In genomic region chr12:66524973-66525372, GRCm38 (mm10) we compare ENCODE assay signal across 25 mouse cellular contexts.
A peak's percentile ranks its signal among the peaks of the same experiment; 100 is the strongest.
DNase-seq lines count a peak whose midpoint lies in the region; ATAC-seq and TF ChIP-seq lines count a peak whose summit lies in the region.
"Had no signal": no experiment of that assay in that cellular context is flagged by ENCODE, and none has a peak within 500 bp of the region (broad histone marks: within the 10 kb centered on the region; RNA-seq: fewer than 3 reads in every experiment).

No protein-coding gene starts in this region.

- H3K9ac ChIP-seq in forebrain, embryonic 12.5 days: no peak overlapping the region
- no peak overlapping the region for H3K9ac ChIP-seq in forebrain, embryonic 14.5 days (ENCODE audit: low read length)
- H3K9ac ChIP-seq in midbrain, embryonic 11.5 days (ENCODE audit: low read length): no peak overlapping the region
- no peak overlapping the region for H3K9ac ChIP-seq in midbrain, embryonic 16.5 days (ENCODE audit: low read depth, low read length)
- no peak overlapping the region for H3K9ac ChIP-seq in midbrain, postnatal 0 days (replicated peaks; ENCODE audit: low read length, poor library complexity, severe bottlenecking)
- H3K9ac ChIP-seq in midbrain, embryonic 13.5 days (replicated peaks): no peak overlapping the region
- H3K9ac ChIP-seq: embryonic facial prominence, embryonic 12.5 days; embryonic facial prominence, embryonic 15.5 days; heart, embryonic 13.5 days; hindbrain, embryonic 12.5 days had no signal

- H3K27me3 ChIP-seq in forebrain, embryonic 12.5 days: no peaks in the 10 kb centered on the region
- H3K27me3 ChIP-seq in forebrain, embryonic 14.5 days (replicated peaks; ENCODE audit: control insufficient read depth, insufficient read depth, low read length): no peaks in the 10 kb centered on the region
- H3K27me3 ChIP-seq in midbrain, embryonic 11.5 days (ENCODE audit: control insufficient read depth, insufficient read depth, low read length): no peaks in the 10 kb centered on the region
- no peaks in the 10 kb centered on the region for H3K27me3 ChIP-seq in midbrain, embryonic 16.5 days (ENCODE audit: control insufficient read depth, insufficient read depth, low read depth, low read length)
- H3K27me3 ChIP-seq in midbrain, postnatal 0 days (ENCODE audit: insufficient read depth, low read length): no peaks in the 10 kb centered on the region
- no peaks in the 10 kb centered on the region for H3K27me3 ChIP-seq in midbrain, embryonic 13.5 days
- H3K27me3 ChIP-seq: embryonic facial prominence, embryonic 12.5 days; embryonic facial prominence, embryonic 15.5 days; heart, embryonic 13.5 days; hindbrain, embryonic 12.5 days had no signal

- H3K4me1 ChIP-seq in forebrain, embryonic 12.5 days: no peaks in the 10 kb centered on the region
- H3K4me1 ChIP-seq in forebrain, embryonic 14.5 days (ENCODE audit: control insufficient read depth, insufficient read depth, low read length): no peaks in the 10 kb centered on the region
- no peaks in the 10 kb centered on the region for H3K4me1 ChIP-seq in midbrain, embryonic 11.5 days (ENCODE audit: control insufficient read depth, insufficient read depth, low read length)
- no peaks in the 10 kb centered on the region for H3K4me1 ChIP-seq in midbrain, embryonic 16.5 days (ENCODE audit: control insufficient read depth, insufficient read depth, low read length)
- H3K4me1 ChIP-seq in midbrain, postnatal 0 days (ENCODE audit: insufficient read depth, low read length): no peaks in the 10 kb centered on the region
- H3K4me1 ChIP-seq in midbrain, embryonic 13.5 days (replicated peaks): no peaks in the 10 kb centered on the region
- H3K4me1 ChIP-seq: embryonic facial prominence, embryonic 12.5 days; embryonic facial prominence, embryonic 15.5 days; heart, embryonic 10.5 days; heart, embryonic 13.5 days; hindbrain, embryonic 12.5 days had no signal

- no peak for TF ChIP-seq CTCF in midbrain, postnatal 0 days (IDR thresholded peaks at IDR 0.05)

- H3K4me2 ChIP-seq in forebrain, embryonic 12.5 days: no peak overlapping the region
- no peak overlapping the region for H3K4me2 ChIP-seq in forebrain, embryonic 14.5 days (ENCODE audit: low read length)
- H3K4me2 ChIP-seq in midbrain, embryonic 11.5 days: no peak overlapping the region
- no peak overlapping the region for H3K4me2 ChIP-seq in midbrain, embryonic 16.5 days (ENCODE audit: low read length)
- no peak overlapping the region for H3K4me2 ChIP-seq in midbrain, postnatal 0 days (ENCODE audit: low read depth, low read length, poor library complexity, severe bottlenecking)
- no peak overlapping the region for H3K4me2 ChIP-seq in midbrain, embryonic 13.5 days (replicated peaks)
- H3K4me2 ChIP-seq: embryonic facial prominence, embryonic 12.5 days; embryonic facial prominence, embryonic 15.5 days; heart, embryonic 13.5 days; hindbrain, embryonic 12.5 days had no signal

- no peak overlapping the region for H3K27ac ChIP-seq in forebrain, embryonic 12.5 days
- no peak overlapping the region for H3K27ac ChIP-seq in forebrain, embryonic 14.5 days (ENCODE audit: low read depth, low read length)
- no peak overlapping the region for H3K27ac ChIP-seq in midbrain, embryonic 11.5 days (ENCODE audit: low read depth, low read length)
- H3K27ac ChIP-seq in midbrain, embryonic 16.5 days (ENCODE audit: low read length): no peak overlapping the region
- H3K27ac ChIP-seq in midbrain, postnatal 0 days (ENCODE audit: low read depth, low read length): no peak overlapping the region
- H3K27ac ChIP-seq in midbrain, embryonic 13.5 days: no peak overlapping the region
- H3K27ac ChIP-seq: embryonic facial prominence, embryonic 12.5 days; embryonic facial prominence, embryonic 15.5 days; heart, adult 2 months; heart, embryonic 10.5 days; heart, embryonic 13.5 days; hindbrain, embryonic 12.5 days had no signal

- H3K36me3 ChIP-seq in forebrain, embryonic 12.5 days (replicated peaks): no peaks in the 10 kb centered on the region
- H3K36me3 ChIP-seq in forebrain, embryonic 14.5 days (ENCODE audit: control insufficient read depth, insufficient read depth, low read length): no peaks in the 10 kb centered on the region
- H3K36me3 ChIP-seq in midbrain, embryonic 11.5 days (ENCODE audit: control insufficient read depth, insufficient read depth, low read length): no peaks in the 10 kb centered on the region
- H3K36me3 ChIP-seq in midbrain, embryonic 16.5 days (ENCODE audit: control insufficient read depth, insufficient read depth, low read length): no peaks in the 10 kb centered on the region
- H3K36me3 ChIP-seq in midbrain, postnatal 0 days (ENCODE audit: insufficient read depth, low read length): no peaks in the 10 kb centered on the region
- no peaks in the 10 kb centered on the region for H3K36me3 ChIP-seq in midbrain, embryonic 13.5 days
- H3K36me3 ChIP-seq: embryonic facial prominence, embryonic 12.5 days; embryonic facial prominence, embryonic 15.5 days; heart, embryonic 10.5 days; heart, embryonic 13.5 days; hindbrain, embryonic 12.5 days had no signal

- WGBS in forebrain, embryonic 12.5 days: 29% methylated on average over 2 of the region's 2 CpGs
- 15% methylated on average over 2 of the region's 2 CpGs for WGBS in forebrain, embryonic 14.5 days
- WGBS in midbrain, embryonic 11.5 days: 25% methylated on average over 2 of the region's 2 CpGs
- 3% methylated on average over 2 of the region's 2 CpGs for WGBS in midbrain, embryonic 16.5 days
- 17% methylated on average over 2 of the region's 2 CpGs for WGBS in midbrain, postnatal 0 days
- WGBS in midbrain, embryonic 13.5 days: 7% methylated on average over 2 of the region's 2 CpGs

- H3K4me3 ChIP-seq in forebrain, embryonic 12.5 days (replicated peaks): no peak overlapping the region
- no peak overlapping the region for H3K4me3 ChIP-seq in forebrain, embryonic 14.5 days (ENCODE audit: low read depth, low read length)
- no peak overlapping the region for H3K4me3 ChIP-seq in midbrain, embryonic 11.5 days (ENCODE audit: low read depth, low read length)
- no peak overlapping the region for H3K4me3 ChIP-seq in midbrain, embryonic 16.5 days (ENCODE audit: low read depth, low read length)
- H3K4me3 ChIP-seq in midbrain, postnatal 0 days (ENCODE audit: low read depth, low read length): no peak overlapping the region
- H3K4me3 ChIP-seq in midbrain, embryonic 13.5 days (replicated peaks): no peak overlapping the region
- H3K4me3 ChIP-seq: embryonic facial prominence, embryonic 12.5 days; embryonic facial prominence, embryonic 15.5 days; heart, adult 2 months; heart, embryonic 10.5 days; heart, embryonic 13.5 days; hindbrain, embryonic 12.5 days had no signal

- no peak for DNase-seq in forebrain, embryonic 14.5 days (ENCODE audit: low spot score)
- DNase-seq in midbrain, embryonic 11.5 days (ENCODE audit: low spot score, missing footprints): no peak
- peak; percentile 3 for DNase-seq in midbrain, postnatal 0 days (ENCODE audit: low spot score)
- DNase-seq in ovary, adult 18-20 months (ENCODE audit: low spot score): no peak
- DNase-seq: adrenal gland, adult 2 months; adrenal gland, postnatal 14 days; cerebellum, adult 18-20 months; cerebellum, adult 9-10 months; cerebellum, postnatal 14 days; gastrocnemius, postnatal 10 days; gastrocnemius, postnatal 36 days; heart, adult 2 months; heart, postnatal 14 days; heart, postnatal 4 days had no signal

- H3K9me3 ChIP-seq in forebrain, embryonic 12.5 days: no peaks in the 10 kb centered on the region
- no peaks in the 10 kb centered on the region for H3K9me3 ChIP-seq in forebrain, embryonic 14.5 days (replicated peaks; ENCODE audit: control insufficient read depth, low read length)
- no peaks in the 10 kb centered on the region for H3K9me3 ChIP-seq in midbrain, embryonic 11.5 days (ENCODE audit: control insufficient read depth, low read length)
- H3K9me3 ChIP-seq in midbrain, embryonic 16.5 days (replicated peaks; ENCODE audit: control insufficient read depth, low read length, poor library complexity, severe bottlenecking): no peaks in the 10 kb centered on the region
- H3K9me3 ChIP-seq in midbrain, postnatal 0 days (ENCODE audit: low read length): no peaks in the 10 kb centered on the region
- H3K9me3 ChIP-seq in midbrain, embryonic 13.5 days: no peaks in the 10 kb centered on the region
- H3K9me3 ChIP-seq: embryonic facial prominence, embryonic 12.5 days; embryonic facial prominence, embryonic 15.5 days; heart, embryonic 10.5 days; heart, embryonic 13.5 days; hindbrain, embryonic 12.5 days had no signal

- ATAC-seq in forebrain, embryonic 12.5 days (ENCODE audit: low FRiP score): peak; percentile 51; the same call in 1 of the 2 replicates
- ATAC-seq in forebrain, embryonic 14.5 days: no peak
- peak; percentile 71 for ATAC-seq in midbrain, embryonic 11.5 days (ENCODE audit: low FRiP score)
- no peak for ATAC-seq in midbrain, embryonic 16.5 days
- no peak for ATAC-seq in midbrain, postnatal 0 days (ENCODE audit: low FRiP score)
- no peak for ATAC-seq in midbrain, embryonic 13.5 days
- ATAC-seq: CD4-positive, CD25-positive, alpha-beta regulatory T cell, adult 4 months; forebrain, embryonic 16.5 days; intestine, postnatal 0 days had no signal

Comparison
In these comparisons a context has a peak if more than half of its experiments do, and no peak if none do; other contexts are left out.
1. ATAC-seq: peak in forebrain, embryonic 12.5 days (single experiment) and midbrain, embryonic 11.5 days (single experiment); none in forebrain, embryonic 14.5 days (single experiment), midbrain, embryonic 16.5 days (single experiment), midbrain, postnatal 0 days (single experiment) and midbrain, embryonic 13.5 days (single experiment).